Mouse (Mus musculus): Measurements from ENCODE around the gene Thsd4.

The Thsd4 gene

DNA sequence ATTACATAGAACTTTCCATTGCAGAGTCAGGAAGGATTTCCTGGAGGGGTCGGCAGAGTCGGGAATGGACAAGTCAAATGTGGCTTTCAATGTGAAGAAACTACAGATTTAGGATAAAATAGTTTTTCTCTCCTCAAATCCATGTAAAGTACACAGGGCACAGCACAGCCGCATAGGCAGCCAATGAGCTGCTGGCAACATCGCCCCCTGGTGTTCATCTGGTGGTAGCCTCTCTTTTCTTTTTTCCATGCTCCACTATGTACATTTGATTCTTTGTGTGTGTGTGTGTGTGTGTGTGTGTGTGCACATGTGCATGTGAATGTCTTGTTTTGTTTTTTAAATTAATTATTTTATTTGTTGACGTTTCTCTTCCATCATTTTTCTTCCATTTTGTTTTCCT is 433.7 kb downstream of the Thsd4 start:
- DNase-seq (ENCODE audit: low read depth, low spot score): no peak

DNA sequence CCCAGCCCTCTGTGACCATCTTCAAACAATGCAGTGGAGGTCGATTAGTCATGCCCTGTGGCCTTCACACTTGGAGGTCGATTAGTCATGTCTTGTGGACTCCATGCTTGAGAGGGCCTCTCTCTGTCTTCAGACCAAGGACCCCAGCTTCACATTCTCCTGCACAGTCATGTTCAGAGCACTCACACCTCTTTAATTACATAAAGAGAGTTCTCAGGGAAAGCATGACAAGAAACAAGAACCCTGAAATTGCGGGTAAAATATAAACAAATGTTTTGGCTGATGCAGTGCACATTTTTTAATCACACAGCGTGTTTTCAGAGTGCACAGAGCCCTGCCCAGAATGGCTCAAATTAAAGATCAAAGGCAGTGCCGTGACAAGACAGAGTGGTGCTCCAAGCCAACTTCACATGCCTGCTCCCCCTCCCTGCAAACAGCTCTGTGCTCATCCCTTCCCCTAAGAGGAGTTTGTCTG is 439.7 kb downstream of the Thsd4 start:
- no peak for DNase-seq (ENCODE audit: low read depth, low spot score)

DNA sequence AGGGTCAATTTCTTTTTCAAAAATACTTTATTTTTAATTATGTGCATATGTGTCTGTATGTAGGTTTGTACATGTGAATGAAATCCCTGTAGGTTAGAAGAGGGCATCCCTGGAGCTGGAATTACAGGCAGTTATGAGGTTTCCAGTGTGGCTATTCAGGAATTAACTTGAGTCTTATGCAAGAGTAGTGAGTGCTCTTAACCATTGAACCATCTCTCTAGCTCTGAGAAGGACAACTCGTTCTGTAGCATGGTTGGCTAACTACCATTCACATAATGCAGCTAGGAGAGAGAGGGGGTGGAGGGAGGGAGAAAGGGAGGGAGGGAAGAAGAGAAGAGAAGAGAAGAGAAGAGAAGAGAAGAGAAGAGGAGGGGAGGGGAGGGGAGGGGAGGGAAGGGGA is 444.1 kb downstream of the Thsd4 start:
- no peak for DNase-seq (ENCODE audit: low read depth, low spot score)

DNA sequence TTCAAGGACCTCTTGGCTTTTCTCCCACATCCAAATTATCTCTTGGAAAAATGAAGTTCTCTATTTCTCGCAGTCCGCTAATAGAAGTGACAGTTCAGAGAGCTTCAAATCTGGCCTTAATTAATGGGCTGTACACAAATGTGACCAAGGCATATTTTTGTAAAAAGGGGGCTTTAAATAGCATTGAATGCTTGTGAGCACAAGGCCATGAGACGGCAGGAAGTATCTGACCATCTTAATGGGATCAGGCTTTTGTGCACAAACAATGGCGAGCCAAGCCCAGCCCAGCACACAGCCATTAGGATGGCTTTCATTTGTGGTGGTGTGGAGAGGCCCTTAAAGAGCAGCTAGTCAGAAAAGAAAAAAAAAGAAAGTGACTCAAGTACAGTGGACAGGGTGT is 445.4 kb downstream of the Thsd4 start:
- no peak for DNase-seq (ENCODE audit: low read depth, low spot score)

DNA sequence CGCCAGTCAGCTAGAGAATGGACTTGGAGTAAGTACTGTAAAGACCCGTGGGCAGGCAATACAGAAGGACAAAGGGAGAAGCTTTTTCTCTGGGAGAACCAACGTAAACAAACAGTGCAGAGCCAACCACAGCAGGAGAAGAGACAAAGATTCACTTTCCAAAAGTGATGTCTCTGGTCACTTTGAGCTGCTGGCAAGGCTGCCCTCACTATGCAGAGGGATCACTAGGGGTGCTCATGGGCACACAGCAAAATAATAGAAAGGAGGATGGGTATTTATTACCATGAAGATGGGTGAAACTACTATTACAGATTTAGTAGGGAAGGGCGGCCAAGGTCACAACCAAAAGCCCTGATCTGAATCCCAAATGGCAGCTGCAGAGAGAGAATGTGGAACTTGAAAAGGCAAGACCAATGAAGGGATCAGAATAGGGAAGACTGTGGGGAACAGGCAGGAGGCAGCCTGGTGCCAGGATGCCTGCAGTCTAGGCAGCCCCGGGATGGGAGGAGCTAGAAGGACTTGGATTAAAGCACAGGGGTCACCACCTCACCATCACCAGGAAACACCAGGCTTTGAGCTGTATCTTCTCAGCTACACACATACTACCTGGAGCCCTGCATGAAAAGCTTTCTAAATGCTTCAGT is 450.1 kb downstream of the Thsd4 start:
- no peak for DNase-seq (ENCODE audit: low read depth, low spot score)

DNA sequence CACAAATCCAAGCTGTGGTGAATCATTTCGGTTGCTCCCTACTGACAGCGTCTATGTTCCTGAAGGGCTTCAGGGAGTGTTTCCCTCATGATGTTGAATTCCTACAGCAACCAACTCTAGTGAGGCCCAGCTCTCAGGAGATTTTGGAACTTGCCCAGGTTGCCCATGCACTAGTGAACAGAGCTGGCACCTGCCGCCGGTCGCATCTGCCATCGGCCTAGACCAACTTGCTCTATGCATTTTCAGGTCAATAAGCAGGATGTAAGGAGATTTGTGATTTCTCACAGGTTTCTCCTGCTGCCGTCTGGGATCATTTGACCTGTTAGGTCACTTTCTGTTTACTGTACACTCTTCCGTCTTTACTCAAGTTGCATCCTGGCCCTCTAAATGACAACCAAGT is 454.6 kb downstream of the Thsd4 start:
- no peak for DNase-seq (ENCODE audit: low read depth, low spot score)

DNA sequence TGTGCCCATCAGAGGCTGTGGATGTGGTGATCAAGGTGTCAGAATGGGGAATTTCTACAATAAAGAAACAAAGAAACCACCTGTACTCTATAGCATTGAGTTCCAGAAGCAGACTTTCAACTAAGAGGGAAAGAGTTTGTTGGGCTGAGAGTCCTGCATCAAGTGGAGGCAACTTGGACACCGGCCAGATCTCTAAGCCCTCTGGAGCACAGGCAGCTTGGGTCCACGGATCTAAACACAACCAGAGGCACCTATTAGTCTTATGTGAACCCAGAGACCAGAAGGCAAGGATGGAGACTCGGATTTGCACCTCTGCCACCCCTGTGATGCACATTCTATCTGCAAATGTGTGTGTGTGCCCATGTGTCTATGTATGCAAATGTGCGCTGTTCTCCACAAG is 456.7 kb downstream of the Thsd4 start:
- no peak for DNase-seq (ENCODE audit: low read depth, low spot score)

DNA sequence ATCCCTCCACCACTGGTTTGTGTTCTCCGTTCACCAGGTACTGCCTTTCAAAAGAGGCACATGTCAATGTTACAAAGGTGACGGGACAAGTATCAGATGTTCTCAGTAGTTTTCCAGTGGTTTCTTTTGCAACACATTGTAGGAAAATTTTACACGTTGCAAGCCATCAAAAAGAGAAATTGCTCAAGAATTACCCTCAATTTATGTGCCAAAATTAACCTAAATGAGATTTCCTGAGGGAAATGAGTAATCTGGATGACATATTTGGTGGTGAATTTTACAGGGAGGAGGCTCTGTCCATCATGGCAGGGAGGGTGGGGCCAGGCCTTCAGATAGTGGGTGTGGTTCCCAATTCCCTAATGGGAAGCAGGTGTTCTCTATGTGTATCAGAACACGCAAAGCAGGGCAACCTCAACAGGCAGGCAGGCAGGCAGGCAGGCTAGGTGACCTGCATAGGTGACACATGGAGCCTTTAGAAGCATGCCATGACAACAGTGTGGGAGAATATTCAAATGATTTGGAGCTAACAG is 458.6 kb downstream of the Thsd4 start:
- no peak for DNase-seq (ENCODE audit: low read depth, low spot score)

DNA sequence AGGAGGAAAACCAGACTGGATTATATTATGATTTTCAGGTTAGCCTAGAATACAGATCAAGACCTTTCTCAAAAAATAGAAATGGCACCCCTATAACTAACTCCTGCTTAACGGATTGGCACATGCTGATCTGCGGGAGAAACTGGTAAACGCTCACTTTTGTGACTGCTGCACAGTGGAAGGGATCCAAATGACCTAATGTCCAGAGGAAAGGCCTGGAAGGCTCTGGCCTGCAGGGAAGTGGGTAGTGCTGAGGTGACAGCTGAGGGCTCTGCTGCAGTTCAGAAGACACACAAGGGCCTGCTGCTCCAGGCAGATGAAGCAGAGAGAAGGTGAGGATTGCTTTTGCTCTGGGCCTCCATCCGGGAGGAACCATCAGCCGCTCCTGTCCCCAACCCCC is 465.7 kb downstream of the Thsd4 start:
- no peak for DNase-seq (ENCODE audit: low read depth, low spot score)

DNA sequence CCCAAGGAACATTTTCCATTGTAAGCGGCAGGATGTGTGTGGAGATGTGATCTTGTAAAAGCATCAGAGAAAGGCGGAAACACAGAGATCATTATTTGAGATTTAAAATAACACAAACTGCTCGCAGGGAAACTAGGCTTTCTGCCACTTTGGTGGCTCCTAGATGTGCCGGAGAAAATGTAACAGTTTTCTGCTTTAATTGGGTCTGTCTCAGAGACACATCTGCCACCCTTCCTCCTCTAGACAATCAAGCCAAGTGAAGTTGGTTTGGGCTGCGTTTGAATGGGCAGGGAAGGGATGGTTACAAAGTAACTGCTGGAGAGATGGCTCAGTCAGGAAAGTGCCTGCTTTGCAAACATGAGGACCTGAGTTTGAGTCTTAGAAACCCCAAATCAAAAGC is 466.9 kb downstream of the Thsd4 start:
- no peak for DNase-seq (ENCODE audit: low read depth, low spot score)

DNA sequence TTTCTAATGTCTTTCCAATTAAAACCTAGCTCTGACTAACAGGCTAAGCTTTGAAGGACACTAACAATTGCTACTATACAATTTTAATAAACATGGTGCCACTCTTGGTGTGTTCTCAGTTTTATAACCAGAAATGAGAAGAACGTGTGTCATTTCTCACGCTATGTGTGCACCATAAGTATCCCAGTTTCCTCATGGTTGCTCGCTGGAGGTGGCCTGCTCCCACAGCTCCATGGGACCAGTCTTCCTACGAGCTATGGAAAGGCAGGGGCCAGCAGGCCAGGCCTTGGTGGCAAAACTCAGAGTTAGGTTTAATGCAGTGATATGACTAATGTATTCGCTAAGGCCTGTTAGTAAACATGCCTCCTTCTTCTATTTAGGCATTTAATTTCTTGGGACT is 468.7 kb downstream of the Thsd4 start:
- no peak for DNase-seq (ENCODE audit: low read depth, low spot score)

DNA sequence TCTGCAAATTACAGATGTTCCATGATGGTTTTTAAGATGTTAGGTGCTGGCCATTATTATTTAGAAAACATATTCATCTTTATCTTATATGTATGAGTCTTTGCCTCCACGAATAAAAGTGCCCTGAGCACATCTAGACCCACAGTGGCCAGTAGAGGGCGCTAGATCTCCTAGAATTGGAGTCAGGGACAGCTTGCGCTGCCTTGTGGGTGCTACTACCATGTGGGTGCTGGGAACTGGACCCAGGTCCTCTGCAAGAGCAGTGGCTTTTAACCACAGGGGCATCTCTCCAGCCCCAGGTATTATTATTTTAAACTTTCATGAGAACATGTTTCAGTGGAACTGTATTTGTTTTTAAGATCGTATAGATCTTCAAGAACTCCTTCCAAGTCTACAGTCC is 469.4 kb downstream of the Thsd4 start:
- DNase-seq (ENCODE audit: low read depth, low spot score): no peak

DNA sequence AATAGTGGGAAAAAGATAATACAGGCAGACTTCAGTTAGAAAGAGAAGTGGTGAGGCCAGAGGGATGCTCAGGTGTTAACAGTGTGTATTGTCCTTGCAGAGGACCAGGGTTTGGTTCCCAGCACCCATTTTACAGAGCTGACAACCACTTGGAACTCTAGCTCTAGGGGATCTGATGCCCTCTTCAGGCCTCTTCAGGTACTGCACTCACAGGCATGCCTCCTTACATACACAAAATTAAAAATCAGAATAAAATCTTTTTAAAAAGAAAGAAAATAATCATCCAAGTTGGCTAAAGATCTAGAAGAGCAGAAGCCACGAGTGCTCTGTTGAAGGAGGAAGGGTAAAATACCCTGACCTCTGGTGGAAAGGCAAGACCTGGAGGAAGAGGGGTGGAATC is 478.7 kb downstream of the Thsd4 start:
- no peak for DNase-seq (ENCODE audit: low read depth, low spot score)

DNA sequence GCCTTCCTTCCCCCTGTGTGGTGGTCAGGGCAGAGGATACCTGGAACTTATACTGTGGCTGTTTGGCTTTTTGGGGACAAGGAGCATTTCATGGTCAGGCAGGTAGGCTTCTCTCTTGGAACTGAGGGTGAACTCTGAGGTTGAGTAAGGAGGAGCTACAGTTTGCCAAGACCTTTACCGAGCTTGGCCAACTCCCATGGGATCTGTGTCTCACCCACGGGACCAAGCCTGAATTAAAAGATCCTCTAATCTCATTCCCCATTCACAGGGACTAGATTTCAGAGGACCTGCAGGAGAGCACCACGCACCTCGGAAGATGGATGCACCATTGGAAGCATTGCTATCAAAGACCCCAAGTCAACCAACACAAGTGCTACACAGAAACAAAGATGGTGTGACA is 487.0 kb downstream of the Thsd4 start:
- no peak for DNase-seq (ENCODE audit: low read depth, low spot score)

DNA sequence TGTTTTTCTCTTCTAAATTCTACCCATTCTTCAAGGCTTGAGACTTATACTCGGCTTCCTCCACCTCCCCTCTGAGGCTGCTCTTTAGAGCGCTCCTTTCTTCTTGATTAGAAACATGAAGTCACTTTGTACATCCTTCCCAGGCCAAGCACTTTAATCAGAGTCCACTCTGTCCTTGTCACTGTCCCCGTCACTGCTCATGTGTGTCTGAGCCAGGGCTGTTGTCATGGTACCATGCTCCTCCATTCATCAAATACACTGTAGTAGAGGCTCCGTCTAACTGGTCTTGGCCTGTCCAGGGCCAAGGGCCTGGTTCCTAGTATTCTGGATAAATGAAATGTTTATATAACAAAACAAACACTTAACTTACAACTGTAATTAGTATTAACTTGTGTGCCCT is 494.6 kb downstream of the Thsd4 start:
- no peak for DNase-seq (ENCODE audit: low read depth, low spot score)

DNA sequence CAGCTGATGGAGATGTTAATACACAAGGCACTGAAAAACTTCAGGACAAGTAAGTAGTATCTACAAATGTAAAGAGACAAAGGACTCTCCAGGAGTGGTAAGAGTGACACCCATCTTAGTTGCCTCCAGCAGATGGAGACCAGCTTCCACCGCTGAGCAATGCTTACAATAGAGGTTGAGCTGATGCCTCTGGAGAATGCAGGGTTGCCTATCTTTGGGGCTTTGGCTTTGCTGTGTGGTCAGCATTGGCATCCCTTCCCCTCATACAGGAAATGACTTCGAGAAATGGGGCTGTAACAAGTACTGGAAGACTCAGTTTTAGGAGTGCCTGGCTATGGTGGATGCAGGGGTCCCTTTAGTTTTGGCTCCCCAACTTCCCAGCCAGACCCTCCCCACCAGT is 495.1 kb downstream of the Thsd4 start:
- no peak for DNase-seq (ENCODE audit: low read depth, low spot score)

DNA sequence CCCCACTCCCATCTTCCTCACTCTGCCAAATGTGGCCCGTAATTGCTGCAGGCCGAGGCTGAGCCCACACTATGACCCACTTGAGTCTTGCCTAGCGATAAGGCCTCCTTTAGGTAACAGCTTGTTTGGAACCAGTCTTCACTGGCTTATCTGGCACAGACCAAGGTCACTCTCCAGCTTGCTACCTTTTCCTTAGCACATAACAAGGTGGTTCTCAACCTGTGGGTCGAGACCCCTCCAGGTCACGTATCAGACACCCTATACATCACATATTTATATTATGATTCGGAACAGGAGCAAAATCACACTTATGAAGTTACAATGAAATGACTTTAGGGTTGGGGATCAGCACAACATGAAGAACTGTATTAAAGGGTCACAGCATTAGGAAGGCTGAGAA is 495.9 kb downstream of the Thsd4 start:
- DNase-seq (ENCODE audit: low read depth, low spot score): no peak

DNA sequence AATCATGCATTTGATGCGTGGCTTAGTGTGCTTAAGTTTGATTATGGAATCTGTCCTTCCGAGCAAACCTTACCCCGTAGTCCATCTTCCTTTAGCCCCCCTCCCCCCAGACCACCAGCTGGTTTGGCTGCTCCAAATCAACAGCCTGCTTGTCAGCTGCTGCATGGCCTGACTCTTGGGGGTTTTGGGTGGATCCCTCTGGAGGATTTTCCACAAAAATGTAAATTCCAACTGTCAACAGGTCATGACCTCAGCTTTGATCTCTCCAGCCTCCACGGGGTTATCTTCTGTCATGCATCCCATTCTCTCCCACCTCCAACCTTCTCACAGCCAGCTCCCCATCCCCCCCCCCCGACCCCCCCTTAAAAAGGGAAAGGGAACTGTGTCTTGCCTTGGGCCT is 496.9 kb downstream of the Thsd4 start:
- no peak for DNase-seq (ENCODE audit: low read depth, low spot score)

DNA sequence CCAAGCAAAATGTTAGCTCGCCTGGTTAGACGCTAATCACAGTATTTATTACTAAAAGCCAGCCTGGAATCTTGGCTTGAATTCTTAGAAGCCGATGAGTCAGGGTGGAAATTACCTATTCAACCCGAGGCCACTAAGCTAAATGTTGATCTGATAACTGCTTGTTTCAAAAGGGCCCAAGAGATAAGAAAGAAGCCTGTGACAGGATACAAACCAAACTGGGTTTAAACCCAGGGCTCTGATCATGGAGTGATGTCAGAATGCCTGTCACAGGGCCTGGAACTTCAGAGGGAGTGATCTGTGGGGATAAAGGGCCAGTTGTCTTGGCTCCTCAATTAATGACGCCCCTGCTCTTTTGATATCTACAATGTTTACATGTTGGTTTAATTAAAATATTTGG is 497.3 kb downstream of the Thsd4 start:
- no peak for DNase-seq (ENCODE audit: low read depth, low spot score)

DNA sequence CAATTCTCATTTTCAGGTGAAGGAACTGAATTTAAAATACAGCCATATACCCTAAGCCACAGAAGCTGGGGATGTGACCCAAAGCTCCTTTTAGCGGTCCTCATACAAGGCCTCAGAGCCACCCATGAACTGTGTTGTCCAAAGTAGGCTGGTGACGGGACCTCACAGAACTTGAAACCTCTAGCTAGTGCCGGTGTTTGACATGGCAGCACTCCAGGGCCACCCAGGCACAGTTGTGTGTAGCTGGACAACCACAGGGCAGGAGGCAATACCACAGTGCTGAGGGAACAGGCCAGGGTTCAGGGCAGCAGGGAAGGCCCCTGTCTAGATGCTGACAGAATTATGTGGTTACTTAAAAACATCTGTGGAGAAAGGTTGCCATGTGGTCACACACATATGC is 499.5 kb downstream of the Thsd4 start:
- DNase-seq (ENCODE audit: low read depth, low spot score): no peak

DNA sequence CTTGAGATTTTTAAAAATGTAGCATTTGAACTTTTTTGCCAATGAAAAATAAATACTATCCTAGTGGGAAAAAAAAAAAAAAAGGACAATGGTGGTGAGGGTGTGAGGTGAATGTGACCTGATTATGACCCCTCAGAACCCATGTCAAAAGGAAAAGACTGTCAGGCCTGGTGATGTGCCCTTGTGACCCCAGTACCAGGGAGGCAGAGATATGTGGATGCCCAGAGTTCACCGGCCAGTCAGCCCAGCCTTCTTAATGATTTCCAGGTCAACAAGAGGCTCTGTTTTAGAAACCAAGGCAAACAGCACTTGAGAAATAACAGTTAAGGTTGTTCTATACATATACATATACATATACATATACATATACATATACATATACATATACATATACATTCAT is 501.4 kb downstream of the Thsd4 start:
- DNase-seq (ENCODE audit: low read depth, low spot score): no peak

DNA sequence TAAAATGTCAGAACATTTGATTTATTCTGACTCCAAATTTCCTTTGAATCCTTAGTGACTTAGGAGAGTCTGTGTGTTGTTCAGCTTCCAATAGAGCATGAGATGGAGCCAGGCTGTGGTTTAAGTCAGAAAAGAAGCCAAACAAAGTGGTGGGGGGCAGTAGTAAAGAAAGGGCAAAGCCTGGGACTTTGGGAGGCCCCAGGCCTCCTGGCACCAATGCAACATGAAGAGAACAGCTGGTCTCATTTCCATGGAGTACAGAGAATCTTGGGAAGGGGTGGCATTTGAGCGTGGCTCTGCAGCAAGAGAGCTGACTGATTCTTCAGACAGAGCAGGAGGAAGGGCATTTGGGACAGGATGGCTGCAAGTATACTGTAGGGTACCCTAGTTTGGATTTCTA is 511.6 kb downstream of the Thsd4 start:
- no peak for DNase-seq (ENCODE audit: low read depth, low spot score)

DNA sequence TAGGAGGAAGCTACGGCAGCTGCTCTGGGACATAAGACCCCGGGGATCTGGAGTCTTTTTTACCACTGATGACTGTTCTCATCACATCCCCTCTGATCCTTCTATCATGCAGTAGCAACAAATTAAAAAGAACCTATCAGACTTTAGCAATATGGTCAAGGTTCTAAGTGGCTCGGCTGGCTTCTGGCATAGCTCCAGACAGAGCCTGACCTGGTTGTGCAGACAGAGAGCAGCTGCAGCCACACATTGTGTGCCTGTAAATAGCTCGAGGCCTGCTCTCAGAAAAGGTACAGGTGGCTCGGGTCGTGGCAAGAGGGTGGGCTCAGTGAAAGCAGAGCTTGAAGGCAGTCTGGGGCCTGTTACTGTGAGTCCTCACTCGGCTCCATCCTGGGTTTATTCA is 512.9 kb downstream of the Thsd4 start:
- no peak for DNase-seq (ENCODE audit: low read depth, low spot score)

DNA sequence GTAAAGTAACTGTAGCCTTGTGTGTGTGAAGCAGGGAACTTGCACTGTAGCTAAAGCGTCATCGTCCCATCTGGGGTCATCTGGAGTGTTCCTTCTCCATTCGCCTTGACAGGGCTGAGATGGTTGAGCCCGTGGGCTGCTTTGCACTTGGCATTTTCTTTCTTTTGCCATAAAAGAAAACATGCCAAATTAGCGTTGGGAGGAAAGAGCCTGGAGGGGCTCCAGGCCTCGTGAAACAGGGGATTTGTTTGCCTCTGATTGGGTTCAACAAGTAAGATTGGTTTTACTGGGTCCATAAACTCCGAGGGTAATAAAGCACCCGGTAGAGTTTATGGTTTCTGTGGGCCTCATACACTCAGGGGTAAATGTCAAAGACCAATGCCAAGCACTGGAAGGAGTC is 519.5 kb downstream of the Thsd4 start:
- no peak for DNase-seq (ENCODE audit: low read depth, low spot score)

All from retina, adult 2 months (tissue).